Mouse (Mus musculus): ENCODE data around the gene Hmcn2.

Gene Hmcn2

GRCm38 (mm10) chr2:31505472-31505871, 191.3 kb downstream of the Hmcn2 start:
- DNase-seq (ENCODE audit: extremely low read depth, low read depth, low spot score), result no peak

- no peak for DNase-seq (ENCODE audit: extremely low read depth, low read depth, low spot score)
Measured at GRCm38 (mm10) chr2:31508851-31509250, 194.6 kb downstream of the Hmcn2 start.
